Mouse (Mus musculus) frontal cortex, postnatal 10 days (tissue): ENCODE data around the gene Dtnb.

Experiments
- DNase-seq, 2 experiments: peaks; one replicate each; pipeline ENCODE4 v3.0.0; 2022; ENCODE audit warnings: low spot score in 2 of 2, mixed read lengths in 1 of 2

Dtnb gene

GRCm38 (mm10) chr12:3732623-3733265 is 160.6 kb downstream of the Dtnb start:
- no peak for DNase-seq

GRCm38 (mm10) chr12:3733328-3733727 is 161.1 kb downstream of the Dtnb start:
- DNase-seq = no peak

DNA sequence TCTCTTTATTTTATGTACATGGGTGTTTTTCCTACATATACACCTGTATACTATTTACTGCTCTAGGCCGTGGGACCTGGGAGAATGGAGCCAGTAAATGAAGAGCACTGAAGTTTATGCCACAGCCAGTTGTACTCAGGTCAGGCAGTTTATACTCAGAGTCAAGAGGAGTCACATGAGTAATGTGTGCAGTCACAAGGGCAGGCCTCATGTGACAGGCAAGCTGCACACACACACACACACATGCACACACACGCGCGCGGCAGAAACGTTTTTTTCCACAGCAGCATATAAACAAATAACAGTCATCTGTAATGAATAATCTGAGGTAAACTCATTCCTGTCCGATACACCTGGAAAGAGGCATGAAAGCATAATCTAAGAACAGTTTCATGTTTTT is 164.8 kb downstream of the Dtnb start:
- DNase-seq = no peak

DNA sequence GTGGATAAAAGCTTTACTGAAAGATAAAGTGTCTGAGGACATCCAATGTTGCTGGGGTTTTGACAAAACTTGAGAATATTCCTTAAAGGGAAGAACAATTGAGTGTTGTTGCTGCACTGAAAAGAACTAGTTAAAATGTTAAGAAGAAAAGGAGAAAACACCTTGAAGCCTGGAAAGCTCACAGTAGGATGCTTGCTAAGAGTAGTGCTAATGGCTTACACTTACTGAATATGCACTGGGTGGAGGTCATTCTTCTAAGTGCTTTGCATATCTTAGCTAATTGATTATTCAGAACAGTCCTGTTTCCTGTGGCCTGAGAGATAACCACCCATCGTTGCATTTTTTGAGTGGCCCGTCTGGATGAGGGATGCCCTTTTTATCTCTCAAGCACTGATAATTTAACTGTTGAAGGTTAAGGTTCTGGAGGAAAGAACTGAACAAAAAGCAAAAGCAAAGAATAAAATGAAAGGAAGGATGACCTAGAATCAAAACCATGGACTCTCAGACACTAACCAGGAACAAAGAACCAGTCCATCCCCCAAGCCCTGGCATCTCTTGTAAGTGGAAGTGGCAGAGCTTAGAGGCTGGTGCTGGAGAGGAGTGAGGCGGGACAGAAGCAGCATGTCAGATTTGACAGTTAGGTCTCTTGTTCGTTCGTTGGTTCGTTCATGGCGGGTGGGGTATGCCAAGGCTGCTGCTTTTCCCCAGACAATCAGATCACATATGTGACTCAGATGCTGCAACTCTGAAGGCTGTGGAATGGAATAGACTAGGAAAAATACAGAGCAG is 166.8 kb downstream of the Dtnb start:
- DNase-seq = no peak

DNA sequence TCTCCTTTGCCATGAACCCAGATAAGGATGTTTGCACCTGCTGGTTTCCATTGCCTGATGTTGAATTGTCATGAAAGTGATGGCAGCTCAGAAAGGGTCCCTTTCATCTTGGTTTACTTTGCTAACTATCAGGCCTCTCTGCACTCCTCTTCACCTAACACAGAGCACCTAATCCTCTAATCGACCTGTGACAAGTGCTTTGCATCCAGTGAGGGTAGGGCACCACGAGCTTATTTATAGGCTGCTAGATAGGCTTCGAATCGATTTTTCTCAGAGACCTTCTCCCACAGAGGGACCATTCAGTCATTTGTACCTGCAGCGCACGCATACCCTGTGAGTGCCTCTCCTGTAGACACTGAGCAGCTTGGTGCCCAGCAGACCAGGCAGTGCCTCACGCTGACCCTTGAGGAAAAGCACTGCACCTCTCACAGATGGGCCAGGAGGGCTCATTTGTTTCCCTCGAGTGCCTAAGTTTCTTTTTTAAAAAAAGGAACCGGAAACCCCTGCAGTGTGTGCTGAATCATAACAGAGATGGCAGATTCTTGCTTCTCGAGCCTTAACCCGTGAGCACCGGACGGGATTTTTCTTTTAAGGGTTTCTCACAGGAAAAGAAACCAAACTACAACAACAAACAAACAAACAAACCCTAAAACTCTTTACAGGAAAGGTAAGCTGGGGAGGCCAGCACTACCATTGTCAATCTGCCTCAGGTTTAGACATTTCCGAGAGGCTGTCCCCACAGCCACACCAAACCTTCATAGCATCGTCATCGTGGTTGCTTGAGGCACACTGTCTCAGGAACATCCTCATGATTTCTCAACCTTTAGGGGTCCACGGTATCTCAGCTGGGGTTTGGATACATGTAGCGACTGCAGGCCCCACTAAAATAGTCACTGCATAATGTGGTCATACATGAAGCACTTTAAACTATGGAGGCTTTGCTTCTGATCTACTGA is 167.8 kb downstream of the Dtnb start:
- DNase-seq = no peak

DNA sequence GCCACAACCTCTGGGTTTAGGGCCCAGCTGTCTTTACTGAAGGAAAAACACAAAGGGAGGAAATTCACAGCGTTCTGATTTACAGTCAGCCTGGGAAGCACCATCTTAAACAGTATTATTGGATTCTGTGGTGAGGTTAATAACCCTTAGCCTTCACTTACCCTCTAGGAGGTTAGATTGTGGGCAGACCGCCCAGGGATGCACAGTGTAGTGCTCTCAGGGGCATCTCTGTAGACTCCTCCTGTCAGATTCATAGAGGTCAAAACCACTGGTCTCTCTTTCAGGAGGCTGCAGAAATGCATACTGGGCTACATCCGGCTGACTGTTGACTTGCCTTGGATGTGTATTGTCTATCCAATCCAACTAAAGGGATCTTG is 168.5 kb downstream of the Dtnb start:
- DNase-seq = no peak

DNA sequence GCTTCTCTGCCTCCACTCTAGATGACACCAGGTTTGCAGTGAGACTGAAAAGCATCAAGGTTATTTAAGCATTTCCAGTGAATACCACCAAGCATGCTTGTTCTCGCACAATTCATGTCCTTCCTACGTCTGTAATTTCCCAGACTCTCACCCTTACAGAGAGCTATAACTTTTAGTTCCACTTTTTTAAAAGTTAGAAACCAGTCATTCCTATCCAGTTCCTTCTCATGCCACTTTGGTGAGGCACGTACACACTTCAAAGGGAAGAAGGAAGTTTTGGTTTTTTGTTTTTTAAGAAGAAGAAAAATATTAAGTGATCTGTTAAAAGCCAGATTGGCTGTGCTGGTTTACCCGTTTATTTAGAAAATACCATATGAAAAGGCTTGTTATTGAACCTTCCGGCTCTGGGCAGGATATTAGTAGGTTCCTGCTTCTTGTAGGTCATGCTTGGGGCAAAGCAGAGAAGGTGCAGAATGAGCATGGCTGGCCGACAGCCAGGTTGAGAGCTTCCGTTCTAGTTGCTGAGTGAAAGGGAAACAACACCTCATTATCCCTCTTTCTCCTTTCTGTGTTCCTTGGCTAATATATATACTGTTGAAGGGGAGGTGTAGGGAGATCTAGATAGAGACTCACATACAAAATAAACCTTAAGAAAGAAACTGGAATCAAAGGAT is 173.4 kb downstream of the Dtnb start:
- DNase-seq = no peak

DNA sequence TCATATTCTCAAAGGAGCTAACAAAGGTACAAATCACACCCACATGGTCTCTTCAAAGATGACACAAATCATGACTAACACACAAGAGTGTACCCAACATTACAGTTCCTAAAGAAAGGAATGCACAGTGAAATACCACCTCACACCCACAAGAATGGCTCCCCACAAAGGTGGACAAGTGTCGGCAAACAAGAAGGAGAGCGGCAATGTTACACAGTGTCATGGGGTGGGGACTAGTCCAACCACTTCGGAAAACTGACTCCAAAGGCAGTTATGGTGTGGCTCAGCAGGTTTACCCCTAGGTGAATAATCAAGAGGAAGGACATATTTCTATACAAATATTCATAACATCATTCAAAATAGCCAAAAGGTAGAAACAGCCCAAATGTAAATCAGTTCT is 174.2 kb downstream of the Dtnb start:
- DNase-seq = no peak

DNA sequence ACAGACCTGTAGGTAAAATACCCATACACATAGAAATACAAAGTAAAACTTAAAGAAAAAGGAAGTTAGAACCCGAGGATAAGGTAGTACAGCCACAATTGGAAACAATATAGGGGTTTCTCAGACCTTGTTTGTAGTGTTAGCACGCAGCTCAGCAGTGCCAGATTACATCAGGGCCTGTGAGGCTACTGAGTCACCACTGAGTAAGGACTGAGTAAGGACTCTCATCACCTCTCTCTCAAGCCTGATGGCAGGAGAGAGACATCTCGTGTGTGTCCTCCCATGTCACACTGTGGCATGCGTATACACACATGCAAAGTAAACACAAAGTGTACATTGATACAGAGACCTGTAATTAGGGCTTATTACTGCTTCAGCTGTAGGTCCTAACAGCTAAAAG is 175.4 kb downstream of the Dtnb start:
- no peak for DNase-seq

DNA sequence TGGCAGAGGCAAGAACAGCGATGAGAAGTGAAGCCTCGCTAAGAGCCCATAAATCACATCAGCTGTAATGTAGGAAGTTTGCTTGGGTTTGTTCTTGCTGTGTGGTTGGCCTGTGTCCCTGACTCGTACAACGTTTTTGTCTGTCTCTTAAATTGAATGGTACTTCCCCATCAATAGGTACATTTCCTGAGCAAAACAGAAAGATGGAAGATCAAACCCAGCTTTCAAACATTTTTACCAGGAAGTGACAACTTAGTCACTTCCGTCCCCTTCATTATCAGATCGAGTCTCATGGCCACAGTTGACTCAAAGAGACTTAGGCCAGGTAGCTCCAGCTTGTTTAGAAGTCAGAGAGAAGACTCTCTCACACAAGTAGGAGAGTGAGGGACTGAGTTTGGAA is 183.3 kb downstream of the Dtnb start:
- DNase-seq = no peak

- no peak for DNase-seq
Measured at GRCm38 (mm10) chr12:3756216-3756615, 184.0 kb downstream of the Dtnb start.

GRCm38 (mm10) chr12:3758127-3758526 is 185.9 kb downstream of the Dtnb start:
- DNase-seq = no peak

- no peak for DNase-seq
Measured at GRCm38 (mm10) chr12:3759419-3759818, 187.2 kb downstream of the Dtnb start.

DNA sequence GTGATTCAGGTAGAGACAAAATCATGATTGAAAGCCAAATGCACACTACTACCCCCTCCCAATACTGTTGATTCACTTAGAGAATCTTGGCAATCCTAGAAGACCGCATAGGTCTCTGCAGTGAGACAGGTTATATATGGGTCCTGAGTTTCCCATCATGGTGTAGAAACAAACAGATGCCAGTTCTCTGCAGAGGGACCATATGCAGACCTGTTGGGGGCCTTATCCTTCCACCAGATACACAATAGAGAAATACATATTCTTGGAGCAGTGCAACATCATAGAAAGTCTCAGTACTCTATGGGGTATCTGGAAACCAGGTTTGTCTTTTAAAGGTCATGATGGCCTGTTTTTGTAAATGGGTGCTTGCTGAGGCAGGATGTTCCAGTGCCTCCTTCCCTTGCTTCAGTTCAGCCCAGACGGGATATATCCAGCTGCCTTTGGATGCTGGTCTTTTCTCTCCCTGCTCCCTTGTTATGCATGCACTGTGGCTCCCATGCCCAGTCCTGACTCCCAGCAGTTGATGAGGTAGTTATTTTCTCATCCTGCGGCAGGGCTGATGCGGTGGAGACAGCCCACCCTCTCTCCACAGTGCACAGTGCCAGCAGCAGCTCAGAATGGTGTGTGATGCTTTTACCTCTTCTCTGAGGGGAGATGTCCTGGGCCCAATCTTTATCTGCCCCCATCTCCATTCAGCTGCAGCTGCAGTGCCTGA is 188.9 kb downstream of the Dtnb start:
- no peak for DNase-seq

DNA sequence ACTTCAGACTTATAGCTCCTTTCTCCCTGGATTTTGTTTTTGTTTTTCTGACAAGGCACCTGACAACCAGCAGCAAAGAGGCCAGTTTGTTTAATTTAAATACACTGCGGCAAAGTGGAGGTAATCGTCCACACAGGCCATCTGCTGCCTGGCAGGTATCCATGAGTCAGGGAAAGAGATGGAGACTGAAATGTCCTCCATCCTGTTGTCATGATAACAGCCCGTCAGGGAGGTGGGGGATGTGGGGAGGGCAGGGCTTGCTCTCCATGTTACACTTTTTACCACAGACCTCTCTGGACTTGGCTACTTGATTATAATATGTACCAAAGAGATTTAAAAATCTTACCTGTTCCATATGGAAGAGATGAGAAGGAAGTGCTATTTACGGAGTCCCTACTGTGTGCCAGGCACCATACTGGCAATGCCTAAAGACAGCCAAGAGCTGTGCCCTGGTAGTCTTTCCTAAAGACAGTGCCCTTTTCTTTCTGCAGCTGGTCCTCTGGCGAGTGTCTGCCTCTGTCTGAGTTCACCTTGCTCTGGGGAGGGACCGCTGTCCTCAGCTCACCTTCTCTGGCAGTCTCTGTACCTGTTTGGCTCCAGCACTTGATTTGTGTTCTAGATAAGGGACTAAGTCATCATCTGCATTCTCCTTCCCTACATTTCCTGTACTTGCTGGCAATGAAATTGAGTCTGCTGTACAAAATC is 189.6 kb downstream of the Dtnb start:
- DNase-seq = no peak

GRCm38 (mm10) chr12:3764191-3764804 is 192.1 kb downstream of the Dtnb start:
- DNase-seq = no peak

DNA sequence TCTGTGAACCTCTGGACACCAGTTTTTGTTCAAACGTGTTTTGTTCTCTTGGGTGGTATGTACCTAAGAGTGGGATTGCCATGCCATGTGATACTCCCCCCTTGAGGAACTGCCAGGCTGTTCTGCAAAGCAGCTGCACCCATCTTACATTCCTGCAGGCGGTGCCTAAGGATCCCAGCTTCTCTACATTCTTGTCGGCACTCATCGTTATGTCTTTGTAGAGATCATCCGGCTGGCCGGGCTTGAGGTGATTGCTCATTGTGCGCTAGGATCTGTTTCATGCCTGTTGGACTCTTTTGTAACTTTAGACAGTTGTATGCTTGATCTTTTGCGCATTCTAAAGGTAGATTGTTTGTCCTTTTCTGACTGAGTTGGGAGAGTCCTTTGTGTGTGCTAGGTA is 195.2 kb downstream of the Dtnb start:
- no peak for DNase-seq

DNA sequence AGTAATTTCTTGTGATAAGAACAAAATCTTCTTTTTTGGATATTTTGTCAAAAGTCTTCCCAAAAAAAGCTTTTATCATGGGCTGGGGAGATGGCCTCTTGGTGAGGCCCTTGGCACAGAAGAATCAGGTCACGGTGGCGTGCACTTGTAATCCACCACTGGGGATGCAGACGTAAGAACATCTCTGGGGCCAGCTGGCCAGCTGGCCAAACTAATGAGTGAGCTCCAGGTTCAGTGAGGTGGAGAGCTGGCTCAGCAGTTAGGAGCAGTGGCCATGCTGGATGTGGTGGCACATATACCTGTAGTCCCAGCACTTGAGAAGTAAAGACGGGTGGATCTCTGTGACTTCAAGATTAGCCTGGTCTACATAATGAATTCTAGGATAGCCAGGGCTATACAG is 196.2 kb downstream of the Dtnb start:
- DNase-seq = no peak

DNA sequence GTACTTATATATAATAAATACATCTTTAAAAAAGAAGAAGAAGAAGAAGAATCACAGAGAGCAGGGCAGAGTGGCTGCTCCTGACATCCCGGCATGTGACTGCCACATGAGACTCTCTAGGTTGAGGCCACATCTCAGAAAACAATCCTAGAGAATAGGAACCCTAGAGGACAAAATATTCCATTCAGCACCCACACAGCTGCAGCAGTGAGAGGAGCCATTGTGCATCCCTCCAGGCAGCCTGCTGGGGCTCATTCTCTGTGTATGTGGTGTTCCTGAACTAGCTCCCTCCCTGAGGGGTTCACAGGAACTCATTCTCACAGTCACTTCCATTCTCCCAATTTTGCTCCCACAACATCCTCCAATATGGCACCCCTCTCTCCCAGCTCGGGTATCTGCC is 198.4 kb downstream of the Dtnb start:
- DNase-seq = no peak

- no peak for DNase-seq
Measured at GRCm38 (mm10) chr12:3771080-3771479, 198.9 kb downstream of the Dtnb start.
